Mouse (Mus musculus) erythroblast, embryonic 14.5 days (primary cell): ENCODE data around the gene Abraxas2. TPM values are rescaled to one million over a fixed set of nuclear protein-coding genes. Genes with fewer than 3 reads are reported as not detected.

Experiments
- H3K27me3 ChIP-seq: 2 replicates; pipeline ENCODE4 v1.6.1; 2012; ENCODE audit warnings: inconsistent platforms; ENCODE audit not compliant: control insufficient read depth
- H3K36me3 ChIP-seq: 2 replicates; pipeline ENCODE4 v1.6.1; 2012; ENCODE audit warnings: mild to moderate bottlenecking, inconsistent platforms; ENCODE audit not compliant: control insufficient read depth
- H3K4me1 ChIP-seq: 2 replicates; pipeline ENCODE4 v1.6.1; 2012; ENCODE audit warnings: inconsistent platforms; ENCODE audit not compliant: control insufficient read depth
- H3K4me3 ChIP-seq: replicated peaks from 2 replicates; pipeline ENCODE3; 2012; ENCODE audit warnings: moderate library complexity, mild to moderate bottlenecking, inconsistent platforms
- H3K9me3 ChIP-seq: 2 replicates; pipeline ENCODE4 v1.6.1; 2012; ENCODE audit warnings: low read length, inconsistent platforms, mixed read lengths; ENCODE audit not compliant: control insufficient read depth
- GATA1 ChIP-seq: IDR thresholded peaks from 2 replicates; pipeline ENCODE4 v1.6.1; 2012; ENCODE audit warnings: low read length, inconsistent platforms, mixed read lengths
- TAL1 ChIP-seq: IDR thresholded peaks from 3 replicates; pipeline ENCODE4 v1.6.1; 2012; ENCODE audit warnings: low read length, inconsistent platforms, mixed read lengths
- polyA plus RNA-seq: library from polyadenylated mRNA; stranded (reverse); fragments of >175 nt; gene quantifications from 2 replicates; pipeline ENCODE4 v1.2.3, GENCODE M21; 2012

The Abraxas2 gene
- polyA plus RNA-seq, 1 experiment, result 0.24 TPM

DNA sequence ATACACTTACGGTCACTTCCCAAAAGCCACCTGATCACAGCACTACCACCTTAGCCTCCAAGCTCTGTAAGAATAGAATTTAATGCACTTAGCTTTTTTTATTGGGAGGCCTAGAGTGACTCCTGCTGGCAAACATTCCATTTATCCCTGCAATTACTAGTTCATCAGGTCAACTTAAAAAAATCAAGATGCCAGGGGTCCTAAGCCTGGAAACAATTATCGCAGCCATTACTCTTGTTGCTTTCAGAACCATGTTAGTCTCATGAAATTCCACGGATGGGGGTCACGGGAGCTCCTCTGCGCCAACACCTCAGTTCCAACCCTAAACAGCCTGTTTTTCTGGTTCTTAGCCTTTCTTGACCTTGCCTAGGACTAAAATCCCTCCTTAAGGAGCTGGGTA is 43.9 kb upstream of the Abraxas2 start:
- no peak for TF ChIP-seq GATA1
- no peak for TF ChIP-seq TAL1
- Histone ChIP-seq H3K4me1 (peaks cover 40% of the 10 kb centered on the region), H3K4me3 (no peak overlapping the region), H3K9me3 (no peaks in the 10 kb centered on the region), H3K36me3 (no peaks in the 10 kb centered on the region), H3K27me3 (peaks cover 33% of the 10 kb centered on the region)

DNA sequence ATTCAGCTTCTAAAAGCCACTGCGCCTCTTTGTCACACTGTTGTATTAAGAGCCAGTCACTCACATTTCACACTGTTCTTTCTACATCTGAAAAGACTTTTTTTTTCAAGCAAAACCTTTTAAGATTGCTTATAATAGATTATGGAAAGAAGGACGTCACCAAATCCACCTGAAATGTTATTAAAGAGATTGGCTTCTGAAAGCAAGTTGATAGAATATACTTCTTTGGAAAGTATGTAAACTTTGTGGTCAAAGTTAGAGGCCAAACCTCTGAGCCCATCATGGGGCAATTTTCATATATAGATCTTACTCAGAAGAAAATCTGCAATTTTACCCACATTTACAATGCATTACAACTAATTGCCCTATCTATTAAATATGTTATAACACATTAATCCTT is 42.5 kb upstream of the Abraxas2 start:
- H3K27me3 ChIP-seq, result peaks cover 33% of the 10 kb centered on the region
- peaks cover 2% of the 10 kb centered on the region for H3K36me3 ChIP-seq
- H3K4me3 ChIP-seq, result no peak overlapping the region
- H3K9me3 ChIP-seq, result no peaks in the 10 kb centered on the region
- TF ChIP-seq GATA1 (no peak), TAL1 (no peak)
- H3K4me1 ChIP-seq, result peaks cover 27% of the 10 kb centered on the region

DNA sequence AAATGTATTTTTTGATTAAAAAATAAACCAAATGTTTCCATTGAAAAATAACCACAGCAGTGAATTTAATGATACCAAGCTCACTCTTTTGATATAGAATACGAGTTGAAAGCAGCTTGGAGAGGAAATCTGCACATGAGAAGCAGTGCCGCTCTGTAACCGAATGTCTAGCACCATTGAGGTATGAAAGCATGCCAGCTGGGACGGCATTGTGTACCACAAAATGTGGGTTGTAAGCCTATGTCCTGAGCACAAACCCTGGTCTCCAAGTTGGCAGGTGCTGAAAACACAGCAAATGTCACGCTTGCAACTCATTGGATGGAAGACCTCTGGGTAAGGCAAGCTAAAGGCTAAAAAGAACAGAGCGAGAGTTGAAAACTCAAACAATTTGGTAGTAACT is 42.0 kb upstream of the Abraxas2 start:
- Histone ChIP-seq H3K36me3 (peaks cover 2% of the 10 kb centered on the region), H3K9me3 (no peaks in the 10 kb centered on the region), H3K4me3 (no peak overlapping the region), H3K4me1 (peaks cover 21% of the 10 kb centered on the region), H3K27me3 (peaks cover 32% of the 10 kb centered on the region)
- TF ChIP-seq GATA1 (no peak), TAL1 (no peak)

DNA sequence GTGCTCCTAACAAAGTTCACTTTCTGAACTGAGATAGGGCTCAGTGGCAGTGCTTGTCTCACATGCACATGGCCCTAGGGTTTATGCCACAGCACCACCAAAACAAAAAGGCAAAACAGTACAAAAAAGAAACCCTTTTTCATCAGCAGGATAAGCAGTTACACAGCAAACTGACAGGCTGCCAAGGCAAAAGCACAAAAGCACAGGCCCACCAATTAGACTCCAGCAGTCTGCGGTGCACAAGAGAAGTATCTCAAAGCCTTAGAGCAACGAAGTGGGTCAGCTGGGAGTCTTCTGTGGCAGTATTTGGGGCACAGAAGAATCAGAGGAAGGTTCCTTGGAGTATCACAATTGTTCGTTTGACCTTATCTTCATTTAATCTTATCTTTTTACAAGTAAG is 38.3 kb upstream of the Abraxas2 start:
- no peak for TF ChIP-seq TAL1
- TF ChIP-seq GATA1, result no peak
- H3K9me3 ChIP-seq, result no peaks in the 10 kb centered on the region
- H3K27me3 ChIP-seq, result no peaks in the 10 kb centered on the region
- H3K36me3 ChIP-seq, result peaks cover 6% of the 10 kb centered on the region
- no peaks in the 10 kb centered on the region for H3K4me1 ChIP-seq
- no peak overlapping the region for H3K4me3 ChIP-seq

DNA sequence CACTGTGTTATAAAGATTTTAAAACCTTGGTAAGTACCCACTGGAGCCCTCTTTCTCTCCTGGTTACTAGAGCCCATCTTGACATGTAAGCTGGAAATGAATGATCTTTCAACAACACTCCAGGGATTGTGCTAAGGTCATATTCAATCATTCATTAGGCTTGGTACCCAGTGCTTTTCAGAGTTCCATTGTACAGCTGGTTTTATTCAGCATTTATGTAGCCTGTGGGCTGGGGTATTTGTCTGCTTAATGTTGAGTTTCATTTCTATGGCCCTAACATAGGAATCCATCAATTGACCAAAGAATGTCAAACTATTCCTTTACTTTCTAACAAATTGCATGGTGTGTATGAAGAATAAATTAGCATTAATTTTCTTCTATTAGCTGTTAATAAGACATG is 35.2 kb upstream of the Abraxas2 start:
- Histone ChIP-seq H3K4me3 (no peak overlapping the region), H3K27me3 (no peaks in the 10 kb centered on the region), H3K36me3 (peaks cover 23% of the 10 kb centered on the region), H3K4me1 (no peaks in the 10 kb centered on the region), H3K9me3 (no peaks in the 10 kb centered on the region)
- TF ChIP-seq GATA1 (no peak), TAL1 (no peak)

DNA sequence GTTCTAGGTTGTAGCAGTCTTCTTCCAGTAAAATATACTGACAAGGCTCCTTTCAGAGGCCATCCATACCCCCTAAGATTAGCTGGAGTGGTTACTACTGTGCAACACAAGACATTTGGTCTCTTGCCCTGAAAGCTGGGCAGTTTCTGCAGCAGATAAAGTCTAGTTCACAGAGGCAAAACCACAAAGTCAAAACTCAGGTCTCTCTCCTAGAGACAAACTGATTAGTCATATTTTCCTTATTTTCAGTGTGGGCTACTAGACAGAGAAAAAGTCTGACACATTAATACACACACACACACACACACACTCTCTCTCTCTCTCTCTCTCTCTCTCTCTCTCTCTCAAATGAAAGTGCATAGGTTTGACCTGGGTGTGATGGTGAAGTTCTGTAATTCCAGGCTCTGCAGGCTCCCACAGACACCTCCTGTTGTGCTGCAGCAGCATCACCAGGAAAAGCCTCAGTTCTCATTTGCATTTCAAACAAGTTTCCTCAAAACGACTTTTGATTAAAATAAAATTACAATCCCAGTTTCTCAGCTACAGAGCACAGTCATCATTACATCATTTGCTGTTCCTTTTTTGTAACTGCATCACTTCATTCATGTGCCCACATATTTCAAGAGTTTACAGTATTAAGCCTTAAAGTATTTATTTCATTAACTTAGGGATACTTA is 34.5 kb upstream of the Abraxas2 start:
- Histone ChIP-seq H3K27me3 (no peaks in the 10 kb centered on the region), H3K4me3 (no peak overlapping the region), H3K9me3 (no peaks in the 10 kb centered on the region), H3K4me1 (no peaks in the 10 kb centered on the region), H3K36me3 (peaks cover 23% of the 10 kb centered on the region)
- TF ChIP-seq GATA1 (no peak), TAL1 (no peak)

DNA sequence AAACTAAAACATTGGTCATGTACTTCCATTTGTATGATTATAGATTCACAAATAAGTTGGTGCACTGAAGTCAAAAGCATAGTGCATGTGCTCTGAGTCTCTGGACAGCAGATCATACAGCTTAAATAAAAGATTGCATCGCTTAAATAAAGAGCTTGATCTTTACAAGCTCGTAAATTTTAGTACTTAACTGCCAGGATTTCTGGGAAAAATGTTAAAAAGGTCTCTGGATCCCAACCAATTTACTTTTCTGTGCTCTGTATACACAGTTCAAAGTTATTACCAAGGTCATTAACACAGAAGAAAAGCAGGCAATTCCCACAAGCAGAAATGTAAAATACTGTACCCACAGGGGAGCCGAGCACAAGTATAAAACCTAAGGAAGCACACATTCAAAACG is 28.1 kb upstream of the Abraxas2 start:
- Histone ChIP-seq H3K4me3 (no peak overlapping the region), H3K27me3 (no peaks in the 10 kb centered on the region), H3K36me3 (peaks cover 35% of the 10 kb centered on the region), H3K9me3 (no peaks in the 10 kb centered on the region), H3K4me1 (no peaks in the 10 kb centered on the region; the same call in 1 of the 2 replicates)
- TF ChIP-seq TAL1, result no peak
- no peak for TF ChIP-seq GATA1

DNA sequence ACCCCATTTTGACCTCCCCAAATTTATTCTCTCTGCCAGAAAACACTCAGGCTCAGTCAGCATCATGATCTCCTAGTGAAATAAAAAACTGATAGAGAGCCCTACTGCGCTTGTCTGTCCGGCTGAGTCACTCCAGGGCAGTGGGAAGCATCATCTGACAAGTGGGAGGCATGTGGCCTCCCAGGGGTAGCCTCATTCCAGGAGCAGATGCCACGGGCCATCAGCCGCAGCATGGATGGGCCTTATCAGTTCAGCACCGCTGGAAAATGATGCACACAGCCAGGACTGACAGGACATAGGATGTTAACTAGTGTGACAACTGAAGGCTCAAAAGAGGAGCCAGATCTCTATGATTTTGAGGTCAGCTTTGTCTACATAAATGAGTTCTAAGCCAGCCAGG is 17.7 kb upstream of the Abraxas2 start:
- Histone ChIP-seq H3K4me3 (no peak overlapping the region), H3K4me1 (no peaks in the 10 kb centered on the region; the same call in 1 of the 2 replicates), H3K27me3 (no peaks in the 10 kb centered on the region), H3K9me3 (no peaks in the 10 kb centered on the region), H3K36me3 (peaks cover 19% of the 10 kb centered on the region)
- TF ChIP-seq TAL1 (no peak), GATA1 (no peak)

DNA sequence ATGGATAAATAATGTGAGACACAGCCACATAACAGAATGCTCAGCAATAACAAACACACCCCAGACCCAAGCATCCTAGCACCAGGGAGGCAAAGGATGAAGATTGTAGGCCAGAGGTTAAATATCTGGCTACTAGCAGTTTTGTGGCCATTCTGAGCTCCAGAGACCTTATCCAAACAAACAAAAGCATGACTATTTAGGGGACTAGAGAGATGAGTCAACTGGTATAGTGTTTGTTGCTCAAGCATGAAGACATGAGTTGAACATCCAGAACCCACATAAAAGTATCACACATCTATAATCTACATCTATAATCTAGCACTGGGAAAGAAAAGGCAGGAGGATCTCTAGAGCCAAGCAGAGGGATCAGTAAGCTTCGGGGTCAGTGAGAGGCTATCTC is 16.6 kb upstream of the Abraxas2 start:
- H3K4me3 ChIP-seq, result no peak overlapping the region
- TF ChIP-seq GATA1 (no peak), TAL1 (no peak)
- H3K4me1 ChIP-seq, result no peaks in the 10 kb centered on the region; the same call in 1 of the 2 replicates
- no peaks in the 10 kb centered on the region for H3K9me3 ChIP-seq
- H3K36me3 ChIP-seq, result peaks cover 17% of the 10 kb centered on the region
- no peaks in the 10 kb centered on the region for H3K27me3 ChIP-seq

DNA sequence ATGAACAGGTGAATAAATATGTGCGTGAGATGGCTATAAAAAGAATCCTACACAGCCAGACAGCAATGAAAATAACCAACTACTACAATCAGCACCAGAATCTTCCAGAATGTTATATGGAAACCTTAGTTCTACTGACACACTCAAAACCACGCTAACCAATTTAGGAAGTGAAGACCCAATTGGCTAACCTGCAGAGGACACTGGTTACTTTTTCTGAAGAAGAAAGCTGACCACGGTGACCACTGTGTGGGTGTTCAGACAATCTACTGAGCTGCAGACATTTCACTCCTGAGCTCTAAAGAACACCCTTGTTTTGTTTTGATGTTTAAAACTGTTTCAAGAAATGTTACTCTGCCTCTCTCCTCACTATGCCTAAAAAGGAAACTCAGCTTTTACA is 15.9 kb upstream of the Abraxas2 start:
- H3K4me1 ChIP-seq, result no peaks in the 10 kb centered on the region; the same call in 1 of the 2 replicates
- H3K4me3 ChIP-seq, result no peak overlapping the region
- H3K27me3 ChIP-seq, result no peaks in the 10 kb centered on the region
- no peaks in the 10 kb centered on the region for H3K9me3 ChIP-seq
- peaks cover 22% of the 10 kb centered on the region for H3K36me3 ChIP-seq
- TF ChIP-seq GATA1, result no peak
- no peak for TF ChIP-seq TAL1
